32 mouse cellular contexts compared by ENCODE assay signal in the genomic region with DNA sequence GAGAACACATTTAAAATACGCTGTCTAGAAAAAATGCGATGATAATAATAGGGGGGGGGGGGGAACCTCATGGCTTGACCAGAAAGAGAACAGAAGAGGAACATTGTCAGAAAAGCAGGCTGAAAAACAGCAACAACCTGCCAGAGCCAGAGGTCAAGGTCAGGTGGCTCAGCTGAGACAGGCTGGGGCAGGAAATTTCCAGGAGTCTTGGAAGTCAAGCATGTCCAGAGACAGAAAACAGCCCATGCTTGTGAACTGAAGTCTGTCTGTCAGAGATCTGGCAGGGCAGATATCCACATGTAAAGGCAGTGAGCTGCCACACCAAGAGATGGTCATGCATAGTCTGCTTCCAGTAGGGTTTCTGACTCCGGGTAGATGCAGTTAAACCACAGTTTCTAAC.
DNase-seq lines count a peak whose midpoint lies in the region; ATAC-seq and TF ChIP-seq lines count a peak whose summit lies in the region.
"Had no signal": no experiment of that assay in that cellular context is flagged by ENCODE, and none has a peak within 500 bp of the region (broad histone marks: within the 10 kb centered on the region; RNA-seq: fewer than 3 reads in every experiment).

No protein-coding gene starts in this region.

- H3K27ac ChIP-seq in heart, embryonic 12.5 days (ENCODE audit: poor library complexity, severe bottlenecking): 0 out of 2 replicates have a peak overlapping the region, but pooled peaks have one; percentile 33
- no peak overlapping the region for H3K27ac ChIP-seq in heart, embryonic 10.5 days
- peak overlapping the region; percentile 74 for H3K27ac ChIP-seq in kidney, adult 2 months (ENCODE audit: insufficient read depth, low read depth, low read length)
- no peak overlapping the region for H3K27ac ChIP-seq in kidney, embryonic 14.5 days (ENCODE audit: low read depth, low read length)
- H3K27ac ChIP-seq: embryonic facial prominence, embryonic 10.5 days; embryonic facial prominence, embryonic 13.5 days; forebrain, embryonic 10.5 days; heart, adult 2 months; hindbrain, embryonic 14.5 days; hindbrain, postnatal 0 days had no signal

- no peak overlapping the region for H3K9ac ChIP-seq in heart, embryonic 12.5 days
- no peak overlapping the region for H3K9ac ChIP-seq in kidney, embryonic 14.5 days (ENCODE audit: low read depth, low read length)
- H3K9ac ChIP-seq: embryonic facial prominence, embryonic 13.5 days; forebrain, postnatal 0 days; heart, embryonic 13.5 days; hindbrain, embryonic 14.5 days had no signal

- DNase-seq in heart, embryonic 10.5 days (ENCODE audit: low spot score): no peak
- peak; percentile 64 for DNase-seq in kidney, adult 2 months
- DNase-seq in kidney, postnatal 10 days: peak; percentile 30
- DNase-seq in kidney, postnatal 36 days: peak; percentile 41 to 55
- DNase-seq in frontal cortex, postnatal 14 days (ENCODE audit: low spot score in 2 of 2): no peak
- no peak for DNase-seq in lung, postnatal 4 days
- DNase-seq: adrenal gland, postnatal 10 days; adrenal gland, postnatal 36 days; B cell, adult 2 months; cerebellum, adult 11-12 months; cerebellum, adult 8-10 months; cerebellum, postnatal 10 days; cerebellum, postnatal 36 days; embryo, embryonic 11 days; forebrain, postnatal 0 days; gastrocnemius, postnatal 25 days; heart, adult 2 months; heart, postnatal 14 days; heart, postnatal 4 days had no signal

- ATAC-seq in heart, embryonic 12.5 days (ENCODE audit: insufficient number of reproducible peaks, low FRiP score): no peak
- no peak for ATAC-seq in kidney, embryonic 14.5 days (ENCODE audit: low FRiP score, low TSS enrichment)
- ATAC-seq: forebrain, embryonic 14.5 days; forebrain, postnatal 0 days; hindbrain, postnatal 0 days; inflammation-experienced regulatory T-cells, adult 6 months; Patski had no signal

- H3K9me3 ChIP-seq in heart, embryonic 12.5 days (replicated peaks): no peaks in the 10 kb centered on the region
- H3K9me3 ChIP-seq in heart, embryonic 10.5 days: no peaks in the 10 kb centered on the region
- H3K9me3 ChIP-seq in kidney, embryonic 14.5 days (ENCODE audit: control insufficient read depth, low read length): no peaks in the 10 kb centered on the region
- H3K9me3 ChIP-seq: embryonic facial prominence, embryonic 10.5 days; embryonic facial prominence, embryonic 13.5 days; forebrain, embryonic 10.5 days; G1E; heart, embryonic 13.5 days had no signal

- H3K27me3 ChIP-seq in heart, embryonic 12.5 days (replicated peaks): no peaks in the 10 kb centered on the region
- no peaks in the 10 kb centered on the region for H3K27me3 ChIP-seq in heart, embryonic 10.5 days (ENCODE audit: insufficient read depth, poor library complexity, severe bottlenecking)
- no peaks in the 10 kb centered on the region for H3K27me3 ChIP-seq in kidney, adult 2 months (replicated peaks; ENCODE audit: control insufficient read depth, insufficient read depth, low read length)
- H3K27me3 ChIP-seq in kidney, embryonic 14.5 days (ENCODE audit: control insufficient read depth, insufficient read depth, low read length): no peaks in the 10 kb centered on the region
- H3K27me3 ChIP-seq: CH12.LX; embryonic facial prominence, embryonic 13.5 days; heart, embryonic 13.5 days; Patski had no signal

- 89% methylated on average over 3 of the region's 3 CpGs for WGBS in heart, embryonic 12.5 days
- 89% methylated on average over 3 of the region's 3 CpGs for WGBS in heart, embryonic 10.5 days
- 83% methylated on average over 3 of the region's 3 CpGs for WGBS in kidney, adult 2 months
- WGBS in kidney, embryonic 14.5 days: 95% methylated on average over 3 of the region's 3 CpGs

- H3K4me3 ChIP-seq in heart, embryonic 12.5 days: no peak overlapping the region
- H3K4me3 ChIP-seq in heart, embryonic 10.5 days: no peak overlapping the region
- no peak overlapping the region for H3K4me3 ChIP-seq in kidney, adult 2 months (ENCODE audit: insufficient read depth, low read depth, low read length)
- no peak overlapping the region for H3K4me3 ChIP-seq in kidney, embryonic 14.5 days (ENCODE audit: low read length)
- H3K4me3 ChIP-seq: embryonic facial prominence, embryonic 10.5 days; embryonic facial prominence, embryonic 13.5 days; forebrain, embryonic 10.5 days; heart, adult 2 months; heart, embryonic 13.5 days had no signal

- no peak overlapping the region for H3K4me2 ChIP-seq in heart, embryonic 12.5 days
- H3K4me2 ChIP-seq in kidney, embryonic 14.5 days (replicated peaks; ENCODE audit: low read depth, low read length): no peak overlapping the region
- H3K4me2 ChIP-seq: embryonic facial prominence, embryonic 13.5 days; heart, embryonic 13.5 days; hindbrain, embryonic 14.5 days had no signal

- H3K36me3 ChIP-seq in heart, embryonic 12.5 days: no peaks in the 10 kb centered on the region
- no peaks in the 10 kb centered on the region for H3K36me3 ChIP-seq in heart, embryonic 10.5 days
- H3K36me3 ChIP-seq in kidney, adult 2 months (ENCODE audit: control insufficient read depth, insufficient read depth, low read length): no peaks in the 10 kb centered on the region; the same call in 1 of the 2 replicates
- H3K36me3 ChIP-seq in kidney, embryonic 14.5 days (ENCODE audit: control insufficient read depth, insufficient read depth, low read length): no peaks in the 10 kb centered on the region
- H3K36me3 ChIP-seq: embryonic facial prominence, embryonic 10.5 days; embryonic facial prominence, embryonic 13.5 days; forebrain, embryonic 10.5 days; G1E; heart, embryonic 13.5 days had no signal

- TF ChIP-seq CTCF in kidney, adult 2 months (conservative IDR thresholded peaks at IDR 0.05; ENCODE audit: insufficient read depth, insufficient read length, low read depth, low read length): no peak

- no peak for TF ChIP-seq POLR2A in kidney, adult 2 months (IDR thresholded peaks at IDR 0.05; ENCODE audit: low read depth, low read length)

- H3K4me1 ChIP-seq in heart, embryonic 12.5 days (replicated peaks): peaks cover 30% of the 10 kb centered on the region
- H3K4me1 ChIP-seq in heart, embryonic 10.5 days: peaks cover 7% of the 10 kb centered on the region; the same call in 1 of the 2 replicates
- H3K4me1 ChIP-seq in kidney, adult 2 months (ENCODE audit: control insufficient read depth, insufficient read depth, low read length): peaks cover 9% of the 10 kb centered on the region; the same call in 1 of the 2 replicates
- H3K4me1 ChIP-seq in kidney, embryonic 14.5 days (ENCODE audit: control insufficient read depth, insufficient read depth, low read length): peaks cover 7% of the 10 kb centered on the region; the same call in 1 of the 2 replicates
- H3K4me1 ChIP-seq: embryonic facial prominence, embryonic 10.5 days; forebrain, embryonic 10.5 days had no signal

Comparison
In these comparisons a context has a peak if more than half of its experiments do, and no peak if none do; other contexts are left out.
1. H3K27ac ChIP-seq: peak in heart, embryonic 12.5 days (single experiment) and kidney, adult 2 months (single experiment); none in heart, embryonic 10.5 days (single experiment) and kidney, embryonic 14.5 days (single experiment).
2. DNase-seq: peak in kidney, adult 2 months (single experiment), kidney, postnatal 10 days (single experiment) and kidney, postnatal 36 days (2 of 2); none in heart, embryonic 10.5 days (single experiment), frontal cortex, postnatal 14 days (0 of 2) and lung, postnatal 4 days (0 of 2).